Mouse (Mus musculus): ENCODE results near the gene Aspm. TPM values are rescaled to one million over a fixed set of nuclear protein-coding genes. Genes with fewer than 3 reads are reported as not detected.

Aspm gene
- total and polyA plus RNA-seq, 3 experiments = 15.1 to 137 (median 15.1) TPM

- H3K27me3 ChIP-seq (ENCODE audit: control insufficient read depth in 1 of 2, insufficient read depth in 2 of 2, low read length in 2 of 2) = no peaks in the 10 kb centered on the region
- peaks cover 0 to 34% of the 10 kb centered on the region in 2 experiments; a peak in 3 of 4 replicates for H3K36me3 ChIP-seq (ENCODE audit: control insufficient read depth in 1 of 2, insufficient read depth in 2 of 2, low read length in 2 of 2)
- H3K27ac ChIP-seq (ENCODE audit: control insufficient read depth, low read depth, low read length) = no peak overlapping the region
- no peaks in the 10 kb centered on the region; a peak in 1 of 4 replicates for H3K4me1 ChIP-seq (ENCODE audit: control insufficient read depth in 1 of 2, insufficient read depth in 2 of 2, low read length in 2 of 2)
- DNase-seq (ENCODE audit: low read depth, low spot score) = no peak
- no peak overlapping the region for H3K4me3 ChIP-seq (ENCODE audit: control insufficient read depth in 1 of 2, insufficient read depth in 1 of 2, low read depth in 2 of 2, low read length in 2 of 2)
- H3K9ac ChIP-seq (ENCODE audit: control insufficient read depth, low read depth, low read length, poor library complexity, severe bottlenecking) = no peak overlapping the region
- H3K9me3 ChIP-seq (replicated peaks; ENCODE audit: insufficient read depth, low read length) = no peaks in the 10 kb centered on the region
- TF ChIP-seq SMC3 (IDR thresholded peaks at IDR 0.05; ENCODE audit: low read depth, low read length) (no peak), TAL1 (IDR thresholded peaks at IDR 0.05; ENCODE audit: low read length) (no peak), ZKSCAN1 (IDR thresholded peaks at IDR 0.05; ENCODE audit: low read depth, low read length) (no peak), MXI1 (IDR thresholded peaks at IDR 0.05; ENCODE audit: low read depth, low read length) (no peak), UBTF (IDR thresholded peaks at IDR 0.05; ENCODE audit: borderline replicate concordance, insufficient read depth, low read depth, low read length) (no peak), SIN3A (IDR thresholded peaks at IDR 0.05; ENCODE audit: low read length) (no peak), MAX (IDR thresholded peaks at IDR 0.05; ENCODE audit: low read length) (no peak), POLR2AphosphoS5 (IDR thresholded peaks at IDR 0.05; ENCODE audit: borderline replicate concordance, low read depth, low read length) (no peak), GATA1 (IDR thresholded peaks at IDR 0.05; ENCODE audit: low read depth, low read length) (no peak), ELF1 (IDR thresholded peaks at IDR 0.05; ENCODE audit: low read depth, low read length) (no peak), USF1 (IDR thresholded peaks at IDR 0.05; ENCODE audit: low read depth, low read length) (no peak), POLR2AphosphoS2 (IDR thresholded peaks at IDR 0.05; ENCODE audit: low read length) (no peak), EP300 (IDR thresholded peaks at IDR 0.05; ENCODE audit: low read depth in 1 of 2, low read length in 2 of 2) (no peak), HCFC1 (IDR thresholded peaks at IDR 0.05; ENCODE audit: low read depth, low read length) (no peak), ZMIZ1 (IDR thresholded peaks at IDR 0.05; ENCODE audit: low read depth, low read length) (no peak)
- H3K79me2 ChIP-seq (ENCODE audit: control insufficient read depth, insufficient read depth, low read length, poor library complexity) = no peaks in the 10 kb centered on the region; the same call in 1 of the 2 replicates
Observed at GRCm38 (mm10) chr1:139481146-139481545, 26.6 kb downstream of the Aspm start.

GRCm38 (mm10) chr1:139494630-139495029 is 40.1 kb downstream of the Aspm start:
- no peaks in the 10 kb centered on the region for H3K79me2 ChIP-seq (ENCODE audit: control insufficient read depth, insufficient read depth, low read length, poor library complexity)
- DNase-seq (ENCODE audit: low read depth, low spot score) = no peak
- H3K9me3 ChIP-seq (replicated peaks; ENCODE audit: insufficient read depth, low read length) = no peaks in the 10 kb centered on the region
- H3K27me3 ChIP-seq (ENCODE audit: control insufficient read depth in 1 of 2, insufficient read depth in 2 of 2, low read length in 2 of 2) = no peaks in the 10 kb centered on the region
- no peak overlapping the region for H3K9ac ChIP-seq (ENCODE audit: control insufficient read depth, low read depth, low read length, poor library complexity, severe bottlenecking)
- H3K4me1 ChIP-seq (ENCODE audit: control insufficient read depth in 1 of 2, insufficient read depth in 2 of 2, low read length in 2 of 2) = no peaks in the 10 kb centered on the region
- TF ChIP-seq MAFK (IDR thresholded peaks at IDR 0.05; ENCODE audit: borderline replicate concordance, low read depth, low read length) = no peak
- no peak for TF ChIP-seq TCF12 (IDR thresholded peaks at IDR 0.05; ENCODE audit: low read depth, low read length)
- no peak for TF ChIP-seq ZKSCAN1 (IDR thresholded peaks at IDR 0.05; ENCODE audit: low read depth, low read length)
- TF ChIP-seq ZMIZ1 (IDR thresholded peaks at IDR 0.05; ENCODE audit: low read depth, low read length) = no peak
- peaks cover 0 to 23% of the 10 kb centered on the region in 2 experiments; a peak in 2 of 4 replicates for H3K36me3 ChIP-seq (ENCODE audit: control insufficient read depth in 1 of 2, insufficient read depth in 2 of 2, low read length in 2 of 2)
- H3K27ac ChIP-seq (ENCODE audit: control insufficient read depth, low read depth, low read length) = no peak overlapping the region
- no peak overlapping the region for H3K4me3 ChIP-seq (ENCODE audit: control insufficient read depth in 1 of 2, insufficient read depth in 1 of 2, low read depth in 2 of 2, low read length in 2 of 2)
